Mouse (Mus musculus) C2C12 (cell line): Measurements from ENCODE around the gene Dnajc16. TPM values are rescaled to one million over a fixed set of nuclear protein-coding genes. Genes with fewer than 3 reads are reported as not detected.
A peak's percentile ranks its signal among the peaks of the same experiment; 100 is the strongest.

ENCODE experiments used
- H3K27me3 ChIP-seq: one replicate; pipeline ENCODE4 v1.6.1; 2011; ENCODE audit not compliant: control insufficient read depth, insufficient read depth, insufficient read length
- H3K36me3 ChIP-seq: one replicate; pipeline ENCODE4 v1.6.1; 2011; ENCODE audit not compliant: control insufficient read depth, insufficient read depth
- H3K4me3 ChIP-seq: one replicate; pipeline ENCODE4 v1.5.1; 2011; ENCODE audit warnings: mild to moderate bottlenecking, control low read depth; ENCODE audit not compliant: poor library complexity, insufficient read depth, severe bottlenecking
- H3K79me2 ChIP-seq: one replicate; pipeline ENCODE4 v1.6.1; 2011; ENCODE audit not compliant: control insufficient read depth, insufficient read depth
- H3K79me3 ChIP-seq: one replicate; pipeline ENCODE4 v1.6.1; 2011; ENCODE audit warnings: low read depth, control low read depth
- H3ac ChIP-seq: one replicate; pipeline ENCODE3; 2011; ENCODE audit warnings: low read depth; ENCODE audit not compliant: control insufficient read depth, insufficient read length
- CEBPB ChIP-seq: IDR thresholded peaks from one replicate; pipeline ENCODE4 v1.6.1; 2011; ENCODE audit warnings: low read depth, mild to moderate bottlenecking, control low read depth, moderate library complexity
- CTCF ChIP-seq: IDR thresholded peaks from one replicate; pipeline ENCODE4 v1.5.1; 2011; ENCODE audit not compliant: control insufficient read depth, insufficient read depth, insufficient read length
- FOSL1 ChIP-seq: IDR thresholded peaks from one replicate; pipeline ENCODE4 v1.8.0; 2011; ENCODE audit warnings: mild to moderate bottlenecking, low read length; ENCODE audit not compliant: poor library complexity, insufficient read depth, severe bottlenecking
- MAX ChIP-seq: IDR thresholded peaks from one replicate; pipeline ENCODE4 v1.6.1; 2011; ENCODE audit warnings: mild to moderate bottlenecking, control low read depth
- MYOD1 ChIP-seq: IDR thresholded peaks from one replicate; pipeline ENCODE4 v1.6.1; 2011; ENCODE audit warnings: low read depth; ENCODE audit not compliant: control insufficient read depth, insufficient read length
- MYOG ChIP-seq: IDR thresholded peaks from one replicate; pipeline ENCODE4 v1.6.1; 2011; ENCODE audit not compliant: control insufficient read depth, insufficient read length; ENCODE audit errors: extremely low read depth
- USF1 ChIP-seq: IDR thresholded peaks from one replicate; pipeline ENCODE4 v1.6.1; 2011; ENCODE audit warnings: low read depth, mild to moderate bottlenecking, control low read depth, moderate library complexity
- polyA plus RNA-seq: library from polyadenylated mRNA; unstranded; fragments of >200 nt; fragmentation: generic; extraction: Trizol; gene quantifications from one replicate; pipeline ENCODE4 v1.2.1, GENCODE M21; 2012; ENCODE audit warnings: missing spikeins

Gene Dnajc16
- polyA plus RNA-seq, 1 experiment = 5.2 TPM

- Histone ChIP-seq H3ac (no peak overlapping the region), H3K79me2 (peaks cover 11% of the 10 kb centered on the region), H3K27me3 (no peaks in the 10 kb centered on the region), H3K4me3 (no peak overlapping the region), H3K36me3 (peaks cover 4% of the 10 kb centered on the region), H3K79me3 (peaks cover 2% of the 10 kb centered on the region)
- TF ChIP-seq FOSL1 (no peak), MAX (no peak), CEBPB (no peak), MYOG (no peak), MYOD1 (no peak), CTCF (no peak), USF1 (no peak)
These were observed 5.6 kb upstream of the Dnajc16 start for GRCm38 (mm10) chr4:141796356-141796755.

- Histone ChIP-seq H3K79me2 (peaks cover 20% of the 10 kb centered on the region), H3K36me3 (peaks cover 4% of the 10 kb centered on the region), H3K79me3 (peaks cover 2% of the 10 kb centered on the region), H3K27me3 (no peaks in the 10 kb centered on the region), H3K4me3 (peak overlapping the region; percentile 62), H3ac (peak overlapping the region; percentile 85)
- TF ChIP-seq MYOD1 (no peak), CTCF (no peak), MAX (no peak), USF1 (no peak), CEBPB (no peak), MYOG (no peak), FOSL1 (no peak)
These were observed 3.4 kb upstream of the Dnajc16 start for GRCm38 (mm10) chr4:141794152-141794535.

GRCm38 (mm10) chr4:141793282-141794151 is 2.8 kb upstream of the Dnajc16 start, which contains the start of gene Casp9:
Gene Casp9, plus strand, starts transcription at chr4:141793612.
- peaks cover 2% of the 10 kb centered on the region for H3K79me3 ChIP-seq
- H3K36me3 ChIP-seq = peaks cover 4% of the 10 kb centered on the region
- peak within 1 kb of the TSS; percentile 62 for H3K4me3 ChIP-seq
- H3ac ChIP-seq = peak within 1 kb of the TSS; percentile 85
- H3K79me2 ChIP-seq = peaks cover 20% of the 10 kb centered on the region
- H3K27me3 ChIP-seq = no peaks in the 10 kb centered on the region
- no peak for TF ChIP-seq CEBPB
- no peak for TF ChIP-seq MYOG
- no peak for TF ChIP-seq USF1
- TF ChIP-seq MAX = no peak
- TF ChIP-seq MYOD1 = no peak
- TF ChIP-seq CTCF = no peak
- no peak for TF ChIP-seq FOSL1

GRCm38 (mm10) chr4:141792554-141793281 is 2.0 kb upstream of the Dnajc16 start:
- Histone ChIP-seq H3K4me3 (no peak overlapping the region), H3K79me2 (peaks cover 20% of the 10 kb centered on the region), H3K36me3 (peaks cover 4% of the 10 kb centered on the region), H3K79me3 (peaks cover 2% of the 10 kb centered on the region), H3ac (peak overlapping the region; percentile 1), H3K27me3 (no peaks in the 10 kb centered on the region)
- no peak for TF ChIP-seq MYOD1

GRCm38 (mm10) chr4:141791951-141792350 is 1.2 kb upstream of the Dnajc16 start:
- TF ChIP-seq USF1 = no peak
- TF ChIP-seq CEBPB = no peak
- no peak for TF ChIP-seq CTCF
- no peak for TF ChIP-seq FOSL1
- TF ChIP-seq MAX = no peak
- no peak for TF ChIP-seq MYOD1
- no peak for TF ChIP-seq MYOG
- Histone ChIP-seq H3K4me3 (no peak overlapping the region), H3K27me3 (no peaks in the 10 kb centered on the region), H3K36me3 (peaks cover 4% of the 10 kb centered on the region), H3K79me3 (peaks cover 2% of the 10 kb centered on the region), H3K79me2 (peaks cover 20% of the 10 kb centered on the region), H3ac (no peak overlapping the region)

- Histone ChIP-seq H3K79me2 (peaks cover 20% of the 10 kb centered on the region), H3K36me3 (peaks cover 4% of the 10 kb centered on the region), H3K27me3 (no peaks in the 10 kb centered on the region), H3ac (no peak overlapping the region), H3K79me3 (peaks cover 2% of the 10 kb centered on the region), H3K4me3 (no peak overlapping the region)
- TF ChIP-seq USF1 (no peak), MAX (no peak), FOSL1 (no peak), CEBPB (no peak), MYOD1 (no peak), MYOG (no peak), CTCF (no peak)
These were observed 755 bp upstream of the Dnajc16 start for GRCm38 (mm10) chr4:141791486-141791885.
